Mouse (Mus musculus): ENCODE data around the gene Trim67. TPM values are rescaled to one million over a fixed set of nuclear protein-coding genes. Genes with fewer than 3 reads are reported as not detected.

The Trim67 gene
- 0.06 and 0.14 TPM in 2 replicates for polyA plus RNA-seq (2015; fragmentation: Nextera tagmentation; extraction: Ambion mirVana)

GRCm38 (mm10) chr8:124792708-124793107 lies at the start of gene Trim67:
Gene Trim67 (plus strand): TSS chr8:124793092.
- peak within 1 kb of the TSS; percentile 54 for H3K4me3 ChIP-seq
- H3K27me3 ChIP-seq = peaks cover 86% of the 10 kb centered on the region
- H3K9ac ChIP-seq = no peak within 1 kb of the TSS
- H3K36me3 ChIP-seq = no peaks in the 10 kb centered on the region
- H3K27ac ChIP-seq = no peak within 1 kb of the TSS
- peaks cover 31% of the 10 kb centered on the region for H3K4me1 ChIP-seq
- WGBS = under 1% methylated on average over 31 of the region's 39 CpGs
- H3K4me2 ChIP-seq = peak within 1 kb of the TSS; percentile 99
- peak; percentile 67; the same call in 1 of the 2 replicates for ATAC-seq (ENCODE audit: insufficient number of reproducible peaks, low FRiP score, low TSS enrichment, low read depth)
- H3K9me3 ChIP-seq = no peaks in the 10 kb centered on the region

- H3K9ac ChIP-seq = no peak overlapping the region
- H3K4me1 ChIP-seq = peaks cover 13% of the 10 kb centered on the region
- ATAC-seq (ENCODE audit: insufficient number of reproducible peaks, low FRiP score, low TSS enrichment, low read depth) = no peak
- 68% methylated on average over 13 of the region's 13 CpGs for WGBS
- peaks cover 29% of the 10 kb centered on the region for H3K27me3 ChIP-seq
- no peak overlapping the region for H3K27ac ChIP-seq
- H3K9me3 ChIP-seq = no peaks in the 10 kb centered on the region
- H3K4me2 ChIP-seq = no peak overlapping the region
- H3K4me3 ChIP-seq = no peak overlapping the region
- no peaks in the 10 kb centered on the region for H3K36me3 ChIP-seq
Observed at GRCm38 (mm10) chr8:124746661-124747060, 46.2 kb upstream of the Trim67 start.

GRCm38 (mm10) chr8:124751191-124751590 lies 41.7 kb upstream of the Trim67 start:
- peaks cover 22% of the 10 kb centered on the region for H3K4me1 ChIP-seq
- H3K27ac ChIP-seq = no peak overlapping the region
- no peak for ATAC-seq (ENCODE audit: insufficient number of reproducible peaks, low FRiP score, low TSS enrichment, low read depth)
- H3K9ac ChIP-seq = peak overlapping the region; percentile 5; the same call in 1 of the 2 replicates
- no peaks in the 10 kb centered on the region for H3K9me3 ChIP-seq
- H3K4me2 ChIP-seq = peak overlapping the region; percentile 83
- peaks cover 54% of the 10 kb centered on the region for H3K27me3 ChIP-seq
- H3K4me3 ChIP-seq = peak overlapping the region; percentile 54
- H3K36me3 ChIP-seq = no peaks in the 10 kb centered on the region
- under 1% methylated on average over 24 of the region's 31 CpGs for WGBS

GRCm38 (mm10) chr8:124751709-124752173 lies 41.2 kb upstream of the Trim67 start, which contains the start of gene Fam89a:
Gene Fam89a (minus strand): TSS chr8:124751832.
- Histone ChIP-seq H3K4me3 (peak within 1 kb of the TSS; percentile 54), H3K4me1 (peaks cover 22% of the 10 kb centered on the region), H3K27me3 (peaks cover 49% of the 10 kb centered on the region), H3K27ac (no peak within 1 kb of the TSS), H3K9me3 (no peaks in the 10 kb centered on the region), H3K4me2 (peak within 1 kb of the TSS; percentile 83), H3K9ac (peak within 1 kb of the TSS; percentile 5; the same call in 1 of the 2 replicates), H3K36me3 (no peaks in the 10 kb centered on the region)
- under 1% methylated on average over 40 of the region's 41 CpGs for WGBS
- ATAC-seq (ENCODE audit: insufficient number of reproducible peaks, low FRiP score, low TSS enrichment, low read depth) = no peak; the same call in 1 of the 2 replicates

- ATAC-seq (ENCODE audit: insufficient number of reproducible peaks, low FRiP score, low TSS enrichment, low read depth) = no peak
- H3K4me1 ChIP-seq = peaks cover 22% of the 10 kb centered on the region
- H3K36me3 ChIP-seq = no peaks in the 10 kb centered on the region
- H3K4me2 ChIP-seq = peak overlapping the region; percentile 83
- H3K9ac ChIP-seq = no peak overlapping the region
- H3K27me3 ChIP-seq = peaks cover 49% of the 10 kb centered on the region
- no peak overlapping the region for H3K27ac ChIP-seq
- 27% methylated on average over 21 of the region's 21 CpGs for WGBS
- H3K4me3 ChIP-seq = peak overlapping the region; percentile 54
- H3K9me3 ChIP-seq = no peaks in the 10 kb centered on the region
Observed at GRCm38 (mm10) chr8:124752325-124752862, 40.5 kb upstream of the Trim67 start.

GRCm38 (mm10) chr8:124754101-124754791 lies 38.6 kb upstream of the Trim67 start:
- WGBS = 19% methylated on average over 11 of the region's 11 CpGs
- no peaks in the 10 kb centered on the region for H3K9me3 ChIP-seq
- no peaks in the 10 kb centered on the region for H3K36me3 ChIP-seq
- no peak overlapping the region for H3K4me2 ChIP-seq
- peaks cover 22% of the 10 kb centered on the region for H3K4me1 ChIP-seq
- no peak overlapping the region for H3K4me3 ChIP-seq
- H3K9ac ChIP-seq = no peak overlapping the region
- peaks cover 49% of the 10 kb centered on the region for H3K27me3 ChIP-seq
- no peak overlapping the region for H3K27ac ChIP-seq
- 0 out of 2 replicates have a peak, but pooled peaks have one; percentile 56 for ATAC-seq (ENCODE audit: insufficient number of reproducible peaks, low FRiP score, low TSS enrichment, low read depth)

GRCm38 (mm10) chr8:124754792-124755190 lies 38.1 kb upstream of the Trim67 start:
- no peak overlapping the region for H3K4me2 ChIP-seq
- H3K27ac ChIP-seq = no peak overlapping the region
- no peak for ATAC-seq (ENCODE audit: insufficient number of reproducible peaks, low FRiP score, low TSS enrichment, low read depth)
- no peak overlapping the region for H3K9ac ChIP-seq
- H3K27me3 ChIP-seq = peaks cover 45% of the 10 kb centered on the region
- no peaks in the 10 kb centered on the region for H3K36me3 ChIP-seq
- H3K4me1 ChIP-seq = peaks cover 22% of the 10 kb centered on the region
- H3K9me3 ChIP-seq = no peaks in the 10 kb centered on the region
- WGBS = 55% methylated on average over 4 of the region's 4 CpGs
- H3K4me3 ChIP-seq = no peak overlapping the region

- Histone ChIP-seq H3K4me2 (no peak overlapping the region), H3K9ac (no peak overlapping the region), H3K9me3 (no peaks in the 10 kb centered on the region), H3K27ac (no peak overlapping the region), H3K4me3 (no peak overlapping the region), H3K36me3 (no peaks in the 10 kb centered on the region), H3K4me1 (peaks cover 19% of the 10 kb centered on the region), H3K27me3 (peaks cover 38% of the 10 kb centered on the region)
- WGBS = 74% methylated on average over 8 of the region's 8 CpGs
- ATAC-seq (ENCODE audit: insufficient number of reproducible peaks, low FRiP score, low TSS enrichment, low read depth) = no peak
Observed at GRCm38 (mm10) chr8:124755481-124755880, 37.4 kb upstream of the Trim67 start.

GRCm38 (mm10) chr8:124756153-124756552 lies 36.7 kb upstream of the Trim67 start:
- Histone ChIP-seq H3K9ac (no peak overlapping the region), H3K4me2 (no peak overlapping the region), H3K27ac (no peak overlapping the region), H3K9me3 (no peaks in the 10 kb centered on the region), H3K36me3 (no peaks in the 10 kb centered on the region), H3K27me3 (peaks cover 31% of the 10 kb centered on the region), H3K4me1 (peaks cover 14% of the 10 kb centered on the region), H3K4me3 (no peak overlapping the region)
- 66% methylated on average over 2 of the region's 2 CpGs for WGBS
- no peak for ATAC-seq (ENCODE audit: insufficient number of reproducible peaks, low FRiP score, low TSS enrichment, low read depth)

- Histone ChIP-seq H3K9ac (no peak overlapping the region), H3K4me1 (peaks cover 9% of the 10 kb centered on the region), H3K27me3 (peaks cover 26% of the 10 kb centered on the region), H3K4me3 (no peak overlapping the region), H3K9me3 (no peaks in the 10 kb centered on the region), H3K4me2 (no peak overlapping the region), H3K27ac (no peak overlapping the region), H3K36me3 (no peaks in the 10 kb centered on the region)
- 56% methylated on average over 5 of the region's 5 CpGs for WGBS
- ATAC-seq (ENCODE audit: insufficient number of reproducible peaks, low FRiP score, low TSS enrichment, low read depth) = no peak
Observed at GRCm38 (mm10) chr8:124756601-124757000, 36.3 kb upstream of the Trim67 start.

GRCm38 (mm10) chr8:124758544-124758943 lies 34.3 kb upstream of the Trim67 start:
- no peak for ATAC-seq (ENCODE audit: insufficient number of reproducible peaks, low FRiP score, low TSS enrichment, low read depth)
- H3K9ac ChIP-seq = no peak overlapping the region
- H3K9me3 ChIP-seq = no peaks in the 10 kb centered on the region
- H3K4me3 ChIP-seq = no peak overlapping the region
- H3K36me3 ChIP-seq = no peaks in the 10 kb centered on the region
- 32% methylated on average over 3 of the region's 3 CpGs for WGBS
- no peak overlapping the region for H3K27ac ChIP-seq
- H3K4me1 ChIP-seq = no peaks in the 10 kb centered on the region
- H3K4me2 ChIP-seq = no peak overlapping the region
- peaks cover 9% of the 10 kb centered on the region; the same call in 1 of the 2 replicates for H3K27me3 ChIP-seq

- Histone ChIP-seq H3K9ac (no peak overlapping the region), H3K4me1 (no peaks in the 10 kb centered on the region), H3K4me2 (no peak overlapping the region), H3K27me3 (no peaks in the 10 kb centered on the region), H3K9me3 (no peaks in the 10 kb centered on the region), H3K4me3 (no peak overlapping the region), H3K27ac (no peak overlapping the region), H3K36me3 (no peaks in the 10 kb centered on the region)
- no peak for ATAC-seq (ENCODE audit: insufficient number of reproducible peaks, low FRiP score, low TSS enrichment, low read depth)
- 49% methylated on average over 7 of the region's 7 CpGs for WGBS
Observed at GRCm38 (mm10) chr8:124763061-124763460, 29.8 kb upstream of the Trim67 start.
